Mouse (Mus musculus): ENCODE measurements around the gene Cacna1c. TPM values are rescaled to one million over a fixed set of nuclear protein-coding genes. Genes with fewer than 3 reads are reported as not detected.

The Cacna1c gene
- polyA plus RNA-seq, 1 experiment from 2014 or later: 2.8 TPM

DNA sequence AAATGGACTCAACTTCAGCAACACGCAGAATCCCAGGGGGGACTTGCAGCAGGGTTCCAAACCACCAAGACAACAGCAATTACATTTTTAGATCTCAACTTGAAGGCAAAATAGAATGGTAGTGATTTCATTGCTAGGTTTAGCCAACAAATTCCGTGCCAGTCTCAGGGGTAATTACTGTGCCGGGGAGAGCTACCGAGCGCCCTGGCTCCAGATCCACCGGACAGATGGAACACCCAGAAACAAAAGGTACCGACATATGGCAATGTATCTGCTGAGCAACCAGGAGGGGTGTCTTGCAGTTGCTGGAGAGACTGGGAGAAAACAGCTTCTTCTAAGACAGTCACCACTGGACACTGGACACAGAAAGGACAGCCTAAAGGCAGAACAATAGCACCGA, 442.4 kb downstream of the Cacna1c start:
- Histone ChIP-seq H3K9me3 (no peaks in the 10 kb centered on the region), H3K27ac (no peak overlapping the region), H3K36me3 (no peaks in the 10 kb centered on the region), H3K4me1 (replicated peaks) (peaks cover 6% of the 10 kb centered on the region; the same call in 1 of the 2 replicates), H3K4me3 (no peak overlapping the region), H3K27me3 (ENCODE audit: insufficient read depth, poor library complexity, severe bottlenecking) (no peaks in the 10 kb centered on the region)
- no peak for DNase-seq (ENCODE audit: low spot score)
- 83% methylated on average over 8 of the region's 8 CpGs for WGBS

DNA sequence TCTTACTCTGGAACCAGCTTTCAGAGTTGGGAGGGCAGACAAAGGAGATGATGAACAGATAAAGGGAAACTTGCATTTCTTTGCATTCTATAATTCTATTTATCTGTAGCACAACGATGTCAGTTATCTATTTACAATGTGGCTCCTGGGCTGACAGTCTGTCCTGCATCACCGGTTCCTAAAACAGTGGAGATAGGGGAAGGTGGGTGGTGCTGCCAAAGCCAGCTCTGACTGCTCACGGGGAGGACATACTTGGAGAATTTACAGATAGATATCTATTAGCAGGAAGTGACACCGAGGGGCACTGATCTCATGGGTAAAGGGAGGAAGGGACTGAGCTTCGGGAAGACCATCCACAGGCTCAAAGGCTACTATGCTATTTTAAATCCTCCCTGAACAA, 443.2 kb downstream of the Cacna1c start:
- DNase-seq (ENCODE audit: low spot score): no peak
- no peaks in the 10 kb centered on the region for H3K9me3 ChIP-seq
- H3K27me3 ChIP-seq (ENCODE audit: insufficient read depth, poor library complexity, severe bottlenecking): no peaks in the 10 kb centered on the region
- no peak overlapping the region for H3K27ac ChIP-seq
- peaks cover 6% of the 10 kb centered on the region; the same call in 1 of the 2 replicates for H3K4me1 ChIP-seq (replicated peaks)
- WGBS: 82% methylated on average over 5 of the region's 5 CpGs
- H3K36me3 ChIP-seq: no peaks in the 10 kb centered on the region
- no peak overlapping the region for H3K4me3 ChIP-seq

GRCm38 (mm10) chr6:118749285-118749684, 446.9 kb downstream of the Cacna1c start:
- WGBS: 95% methylated on average over 1 of the region's 1 CpGs
- no peak overlapping the region for H3K4me3 ChIP-seq
- no peaks in the 10 kb centered on the region for H3K9me3 ChIP-seq
- no peaks in the 10 kb centered on the region for H3K36me3 ChIP-seq
- H3K4me1 ChIP-seq (replicated peaks): no peaks in the 10 kb centered on the region
- H3K27ac ChIP-seq: no peak overlapping the region
- H3K27me3 ChIP-seq (ENCODE audit: insufficient read depth, poor library complexity, severe bottlenecking): no peaks in the 10 kb centered on the region
- no peak for DNase-seq (ENCODE audit: low spot score)

DNA sequence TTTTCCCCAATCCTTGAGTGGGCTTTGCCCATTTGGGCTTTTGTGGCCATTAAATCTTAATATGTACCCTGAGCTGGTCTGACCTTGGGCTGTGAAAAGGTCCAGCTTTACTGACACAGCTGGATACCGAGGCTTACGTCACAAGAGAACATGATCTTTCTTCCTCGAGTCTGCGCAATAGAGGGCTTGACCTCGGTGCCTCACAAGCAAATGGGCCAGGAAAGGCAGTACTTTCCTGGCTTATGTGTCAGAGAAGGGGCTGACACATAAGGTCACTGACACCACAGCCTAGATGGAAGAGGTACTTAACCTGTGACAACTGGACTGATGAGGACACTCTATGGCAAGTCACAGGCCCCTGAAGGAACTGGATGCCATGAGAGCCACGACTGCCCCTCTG, 453.5 kb downstream of the Cacna1c start:
- no peak for DNase-seq (ENCODE audit: low spot score)
- H3K4me3 ChIP-seq: no peak overlapping the region
- WGBS: 84% methylated on average over 6 of the region's 6 CpGs
- H3K9me3 ChIP-seq: no peaks in the 10 kb centered on the region
- H3K4me1 ChIP-seq (replicated peaks): no peaks in the 10 kb centered on the region
- no peak overlapping the region for H3K27ac ChIP-seq
- H3K36me3 ChIP-seq: no peaks in the 10 kb centered on the region
- H3K27me3 ChIP-seq (ENCODE audit: insufficient read depth, poor library complexity, severe bottlenecking): no peaks in the 10 kb centered on the region

- Histone ChIP-seq H3K27me3 (ENCODE audit: insufficient read depth, poor library complexity, severe bottlenecking) (no peaks in the 10 kb centered on the region), H3K4me1 (replicated peaks) (no peaks in the 10 kb centered on the region), H3K36me3 (no peaks in the 10 kb centered on the region), H3K4me3 (no peak overlapping the region), H3K9me3 (no peaks in the 10 kb centered on the region), H3K27ac (no peak overlapping the region)
- no peak for DNase-seq (ENCODE audit: low spot score)
- WGBS: 92% methylated on average over 14 of the region's 14 CpGs
These were observed 454.4 kb downstream of the Cacna1c start for GRCm38 (mm10) chr6:118741841-118742240.

- H3K4me3 ChIP-seq: no peak overlapping the region
- DNase-seq (ENCODE audit: low spot score): no peak
- no peaks in the 10 kb centered on the region for H3K36me3 ChIP-seq
- no peaks in the 10 kb centered on the region for H3K9me3 ChIP-seq
- H3K4me1 ChIP-seq (replicated peaks): no peaks in the 10 kb centered on the region
- H3K27ac ChIP-seq: no peak overlapping the region
- no peaks in the 10 kb centered on the region for H3K27me3 ChIP-seq (ENCODE audit: insufficient read depth, poor library complexity, severe bottlenecking)
- WGBS: 90% methylated on average over 9 of the region's 9 CpGs
These were observed 456.1 kb downstream of the Cacna1c start for GRCm38 (mm10) chr6:118739961-118740599.

DNA sequence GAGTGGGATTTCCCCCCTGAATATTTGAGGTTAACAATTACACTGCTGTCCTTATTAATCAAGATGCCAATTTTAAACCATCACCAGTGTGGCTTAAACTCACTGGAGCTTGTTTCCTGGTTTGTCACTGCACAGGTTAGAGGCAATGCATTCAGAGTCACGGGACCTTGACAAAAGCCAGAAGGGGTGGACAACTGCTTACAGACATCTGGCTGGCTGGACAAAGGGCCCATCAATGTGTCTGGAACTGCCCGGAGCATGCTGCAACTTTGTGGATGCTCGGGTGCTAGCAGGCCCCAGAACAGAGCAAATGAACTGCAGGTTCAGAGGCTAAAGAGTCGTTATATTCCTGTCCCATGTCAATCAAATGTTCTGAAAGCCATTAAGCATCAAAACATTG, 456.9 kb downstream of the Cacna1c start:
- WGBS: 69% methylated on average over 4 of the region's 4 CpGs

GRCm38 (mm10) chr6:118738656-118739055, 457.6 kb downstream of the Cacna1c start:
- Histone ChIP-seq H3K9me3 (no peaks in the 10 kb centered on the region), H3K36me3 (no peaks in the 10 kb centered on the region), H3K4me1 (replicated peaks) (no peaks in the 10 kb centered on the region), H3K4me3 (no peak overlapping the region), H3K27me3 (ENCODE audit: insufficient read depth, poor library complexity, severe bottlenecking) (no peaks in the 10 kb centered on the region), H3K27ac (no peak overlapping the region)
- WGBS: 70% methylated on average over 3 of the region's 3 CpGs
- no peak for DNase-seq (ENCODE audit: low spot score)

More for the DNA sequence above, 456.9 kb downstream of the Cacna1c start:
- no peak for DNase-seq (ENCODE audit: low spot score)
- no peaks in the 10 kb centered on the region for H3K36me3 ChIP-seq
- H3K4me1 ChIP-seq (replicated peaks): no peaks in the 10 kb centered on the region
- no peaks in the 10 kb centered on the region for H3K9me3 ChIP-seq
- no peaks in the 10 kb centered on the region for H3K27me3 ChIP-seq (ENCODE audit: insufficient read depth, poor library complexity, severe bottlenecking)
- no peak overlapping the region for H3K4me3 ChIP-seq
- no peak overlapping the region for H3K27ac ChIP-seq

- Histone ChIP-seq H3K4me3 (no peak overlapping the region), H3K9me3 (no peaks in the 10 kb centered on the region), H3K4me1 (replicated peaks) (no peaks in the 10 kb centered on the region), H3K36me3 (no peaks in the 10 kb centered on the region), H3K27me3 (ENCODE audit: insufficient read depth, poor library complexity, severe bottlenecking) (no peaks in the 10 kb centered on the region), H3K27ac (no peak overlapping the region)
- WGBS: 79% methylated on average over 6 of the region's 6 CpGs
- DNase-seq (ENCODE audit: low spot score): no peak
These were observed 459.1 kb downstream of the Cacna1c start for GRCm38 (mm10) chr6:118737078-118737477.

- Histone ChIP-seq H3K27me3 (ENCODE audit: insufficient read depth, poor library complexity, severe bottlenecking) (no peaks in the 10 kb centered on the region), H3K4me1 (replicated peaks) (no peaks in the 10 kb centered on the region), H3K9me3 (no peaks in the 10 kb centered on the region), H3K27ac (no peak overlapping the region), H3K36me3 (no peaks in the 10 kb centered on the region), H3K4me3 (no peak overlapping the region)
- DNase-seq (ENCODE audit: low spot score): no peak
- 89% methylated on average over 7 of the region's 7 CpGs for WGBS
These were observed 459.7 kb downstream of the Cacna1c start for GRCm38 (mm10) chr6:118736491-118736890.

DNA sequence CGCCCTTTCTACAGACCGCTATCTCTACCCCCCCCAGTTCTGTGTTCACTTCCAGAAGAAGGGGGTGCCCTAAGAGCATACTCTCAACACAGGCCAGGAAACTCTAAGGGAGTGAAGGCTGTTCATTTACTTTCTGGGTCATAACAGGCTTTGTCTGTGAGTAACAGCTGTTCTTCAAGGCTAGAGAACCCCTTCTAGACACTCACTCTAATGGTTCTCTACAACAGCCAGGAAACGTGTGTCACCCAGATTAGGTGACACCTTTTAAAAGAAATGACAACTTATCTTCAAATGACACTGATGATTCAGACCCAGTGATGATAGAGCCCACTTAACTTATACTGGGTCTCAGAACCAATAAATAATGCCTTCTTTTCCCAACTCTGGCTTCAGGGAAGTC, 461.1 kb downstream of the Cacna1c start:
- no peaks in the 10 kb centered on the region for H3K9me3 ChIP-seq
- no peak for DNase-seq (ENCODE audit: low spot score)
- H3K27me3 ChIP-seq (ENCODE audit: insufficient read depth, poor library complexity, severe bottlenecking): no peaks in the 10 kb centered on the region
- H3K36me3 ChIP-seq: no peaks in the 10 kb centered on the region
- 87% methylated on average over 3 of the region's 3 CpGs for WGBS
- H3K4me3 ChIP-seq: no peak overlapping the region
- H3K27ac ChIP-seq: no peak overlapping the region
- H3K4me1 ChIP-seq (replicated peaks): no peaks in the 10 kb centered on the region

GRCm38 (mm10) chr6:118731937-118732336, 464.3 kb downstream of the Cacna1c start:
- WGBS: 92% methylated on average over 3 of the region's 3 CpGs
- Histone ChIP-seq H3K9me3 (no peaks in the 10 kb centered on the region), H3K4me1 (replicated peaks) (no peaks in the 10 kb centered on the region), H3K27ac (no peak overlapping the region), H3K27me3 (ENCODE audit: insufficient read depth, poor library complexity, severe bottlenecking) (no peaks in the 10 kb centered on the region), H3K4me3 (no peak overlapping the region), H3K36me3 (no peaks in the 10 kb centered on the region)
- no peak for DNase-seq (ENCODE audit: low spot score)

GRCm38 (mm10) chr6:118724908-118725307, 471.3 kb downstream of the Cacna1c start:
- DNase-seq (ENCODE audit: low spot score): no peak
- H3K4me1 ChIP-seq (replicated peaks): peaks cover 24% of the 10 kb centered on the region; the same call in 1 of the 2 replicates
- no peak overlapping the region; the same call in 1 of the 2 replicates for H3K27ac ChIP-seq
- WGBS: 75% methylated on average over 4 of the region's 4 CpGs
- H3K4me3 ChIP-seq: no peak overlapping the region
- no peaks in the 10 kb centered on the region for H3K9me3 ChIP-seq
- H3K36me3 ChIP-seq: no peaks in the 10 kb centered on the region
- H3K27me3 ChIP-seq (ENCODE audit: insufficient read depth, poor library complexity, severe bottlenecking): no peaks in the 10 kb centered on the region

GRCm38 (mm10) chr6:118724388-118724787, 471.8 kb downstream of the Cacna1c start:
- no peak overlapping the region for H3K4me3 ChIP-seq
- DNase-seq (ENCODE audit: low spot score): no peak
- 0 out of 2 replicates have a peak overlapping the region, but pooled peaks have one; percentile 50 for H3K27ac ChIP-seq
- H3K36me3 ChIP-seq: no peaks in the 10 kb centered on the region
- H3K4me1 ChIP-seq (replicated peaks): peaks cover 25% of the 10 kb centered on the region
- WGBS: 87% methylated on average over 6 of the region's 6 CpGs
- H3K9me3 ChIP-seq: no peaks in the 10 kb centered on the region
- no peaks in the 10 kb centered on the region for H3K27me3 ChIP-seq (ENCODE audit: insufficient read depth, poor library complexity, severe bottlenecking)
